Mouse (Mus musculus): ENCODE measurements at regions not wholly inside any gene's neighbourhood (a gene's known extent, or its start where the extent isn't known, plus 50 kb on each side); places are given as distances from the start of the nearest gene placed in this dataset.
A peak's percentile ranks its signal among the peaks of the same experiment; 100 is the strongest.

DNA sequence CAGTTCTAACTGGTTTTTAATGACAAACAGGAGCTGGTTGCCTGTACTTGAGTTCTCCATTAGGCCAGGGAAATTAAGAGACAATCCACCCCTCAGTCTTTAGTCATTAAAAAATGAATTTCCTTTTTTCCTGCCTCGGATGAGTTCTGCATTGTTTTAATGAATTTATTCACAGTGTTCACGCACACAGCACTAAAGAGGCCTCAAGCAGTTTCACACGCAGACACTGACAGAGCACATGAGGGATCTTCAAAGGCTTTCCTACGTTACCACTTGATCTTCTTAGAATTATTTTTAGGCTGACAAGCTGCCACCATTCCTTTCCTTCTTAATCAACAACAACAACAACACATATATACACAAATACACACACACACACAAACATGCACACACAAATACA lies 101.3 kb upstream of the Sox5 start:
- DNase-seq (ENCODE audit: extremely low spot score in 1 of 2, low spot score in 1 of 2): no peak

GRCm38 (mm10) chr6:144880098-144880497 lies 98.3 kb upstream of the Sox5 start:
- DNase-seq (ENCODE audit: extremely low spot score in 1 of 2, low spot score in 1 of 2): no peak

DNA sequence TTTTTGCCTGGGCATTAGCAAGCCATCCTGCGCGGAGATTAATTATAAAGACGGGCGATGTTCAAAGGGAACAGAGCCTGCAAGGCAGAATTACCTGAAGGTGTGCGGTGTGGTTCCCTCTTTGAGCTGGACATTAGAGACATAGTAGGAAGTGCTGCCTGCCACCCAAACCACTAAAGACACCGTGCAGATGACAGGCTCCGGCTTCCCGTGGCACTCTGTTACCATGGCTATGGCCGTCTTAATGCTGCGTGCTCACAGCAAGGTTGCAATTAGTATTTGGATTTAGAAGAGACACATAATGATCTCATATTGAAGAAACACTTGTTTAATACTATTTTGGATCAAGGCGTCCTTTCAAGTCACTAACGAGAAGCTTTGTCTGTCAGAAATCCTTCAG lies 95.0 kb upstream of the Sox5 start:
- DNase-seq (ENCODE audit: extremely low spot score in 1 of 2, low spot score in 1 of 2): no peak

GRCm38 (mm10) chr6:144875862-144876261 lies 94.1 kb upstream of the Sox5 start:
- no peak for DNase-seq (ENCODE audit: extremely low spot score in 1 of 2, low spot score in 1 of 2)

GRCm38 (mm10) chr6:144874251-144874650 lies 92.5 kb upstream of the Sox5 start:
- DNase-seq (ENCODE audit: extremely low spot score in 1 of 2, low spot score in 1 of 2): no peak

DNA sequence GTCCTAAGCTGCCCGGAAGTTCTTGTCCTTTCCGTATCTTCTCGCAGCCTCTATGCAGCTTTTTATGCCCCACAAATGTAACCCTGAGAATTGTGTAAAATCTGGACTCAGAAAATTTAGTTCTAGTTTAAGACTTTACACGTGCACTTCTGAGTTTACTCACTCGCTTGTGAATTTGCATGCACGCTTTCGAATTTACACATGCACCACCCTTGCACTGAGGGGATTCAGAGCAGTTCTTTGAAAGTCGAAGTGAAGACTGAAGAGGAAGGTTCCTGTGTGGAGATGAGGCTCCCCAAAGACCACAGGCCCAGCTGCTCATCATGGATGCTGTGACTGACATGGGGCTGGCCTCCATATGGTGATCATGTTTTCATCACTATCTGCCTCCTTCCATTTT lies 89.2 kb upstream of the Sox5 start:
- no peak for DNase-seq (ENCODE audit: extremely low spot score in 1 of 2, low spot score in 1 of 2)

GRCm38 (mm10) chr6:144867333-144867732 lies 85.6 kb upstream of the Sox5 start:
- DNase-seq (ENCODE audit: extremely low spot score in 1 of 2, low spot score in 1 of 2): peak in 1 of 2 experiments; percentile 20

DNA sequence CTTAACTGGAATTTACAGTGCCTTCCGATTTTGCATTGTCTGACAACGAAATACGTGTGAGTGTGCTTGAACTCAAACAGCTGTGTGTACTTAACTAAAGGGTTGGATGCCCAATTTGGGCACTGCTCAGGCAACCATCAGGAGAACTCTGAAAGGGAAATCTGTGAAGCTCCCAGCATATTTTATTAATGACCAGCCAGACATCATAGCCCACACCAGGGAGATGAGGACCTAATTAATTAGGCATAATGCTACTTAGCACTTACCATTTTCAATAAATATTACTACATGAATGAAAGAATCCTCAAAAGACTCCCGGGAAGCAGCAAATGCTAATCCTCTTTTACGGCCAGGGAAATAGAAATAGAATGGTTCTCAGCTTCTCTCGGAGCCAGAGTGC lies 82.2 kb upstream of the Sox5 start:
- DNase-seq (ENCODE audit: extremely low spot score in 1 of 2, low spot score in 1 of 2): no peak

- DNase-seq (ENCODE audit: extremely low spot score in 1 of 2, low spot score in 1 of 2): no peak
Observed at GRCm38 (mm10) chr6:144863430-144863994, 81.7 kb upstream of the Sox5 start.

DNA sequence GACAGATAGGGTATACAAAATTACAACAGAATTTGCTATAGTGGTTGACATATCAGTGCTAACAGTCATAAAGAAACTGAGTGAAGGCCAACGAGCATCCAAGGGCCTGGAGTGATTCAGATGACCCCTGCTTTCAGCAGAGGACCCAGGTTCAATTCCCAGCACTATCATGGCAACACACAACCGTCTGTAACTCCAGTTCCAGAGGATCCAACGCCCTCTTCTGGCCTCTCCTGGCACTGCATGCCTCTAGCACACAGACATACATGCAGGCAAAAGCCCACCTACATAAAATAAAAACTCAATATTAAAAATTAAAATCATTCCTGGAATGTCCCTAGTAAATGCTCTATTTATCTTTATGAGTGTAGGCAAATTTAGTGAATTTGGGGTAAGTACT lies 59.7 kb upstream of the Sox5 start:
- DNase-seq (ENCODE audit: extremely low spot score in 1 of 2, low spot score in 1 of 2): no peak

GRCm38 (mm10) chr6:144839383-144839782 lies 57.6 kb upstream of the Sox5 start:
- no peak for DNase-seq (ENCODE audit: extremely low spot score in 1 of 2, low spot score in 1 of 2)

DNA sequence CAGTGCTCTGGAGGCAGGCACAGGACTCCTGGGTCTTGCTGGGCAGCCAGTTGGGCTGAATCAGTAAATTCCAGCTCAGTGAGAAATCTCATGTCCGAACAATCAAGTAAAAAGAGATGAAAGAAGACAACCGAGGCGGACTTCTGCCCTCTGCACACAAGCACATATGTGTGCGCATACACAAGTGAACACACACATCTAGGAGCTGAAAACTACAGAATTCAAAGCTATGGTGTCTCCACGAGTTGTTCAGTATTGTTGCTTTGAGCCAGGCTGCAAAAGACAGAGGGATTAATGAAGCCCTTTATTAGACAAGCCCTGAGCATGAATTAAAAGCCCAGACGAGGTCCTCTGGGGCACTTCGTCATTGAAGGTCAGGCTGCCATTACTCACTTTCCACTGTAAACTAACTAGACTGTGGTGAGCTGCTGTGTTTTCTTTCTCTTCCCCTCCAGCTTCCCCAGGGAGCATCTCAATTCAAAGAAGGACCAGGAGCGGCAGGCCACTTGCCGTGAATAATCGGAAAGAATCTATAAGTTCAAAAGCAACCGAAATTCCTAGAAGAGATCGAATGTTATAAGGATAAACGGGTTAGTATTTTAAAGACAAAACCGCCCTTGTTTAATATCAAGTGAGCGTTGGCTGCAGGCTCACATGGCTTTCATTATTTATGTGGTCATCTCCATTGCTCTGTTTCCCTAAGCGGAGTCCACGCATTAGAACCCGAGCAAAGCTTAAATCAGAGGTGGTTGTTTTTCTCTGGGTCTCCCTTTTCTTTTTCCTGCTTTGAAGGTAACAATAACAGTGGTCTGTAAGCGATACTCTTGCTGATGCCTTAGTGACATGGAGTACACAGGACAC lies 52.8 kb upstream of the Sox5 start:
- no peak for DNase-seq (ENCODE audit: extremely low spot score in 1 of 2, low spot score in 1 of 2)
